Mouse (Mus musculus): ENCODE measurements at regions not wholly inside any gene's neighbourhood (a gene's known extent, or its start where the extent isn't known, plus 50 kb on each side); places are given as distances from the start of the nearest gene placed in this dataset.

DNA sequence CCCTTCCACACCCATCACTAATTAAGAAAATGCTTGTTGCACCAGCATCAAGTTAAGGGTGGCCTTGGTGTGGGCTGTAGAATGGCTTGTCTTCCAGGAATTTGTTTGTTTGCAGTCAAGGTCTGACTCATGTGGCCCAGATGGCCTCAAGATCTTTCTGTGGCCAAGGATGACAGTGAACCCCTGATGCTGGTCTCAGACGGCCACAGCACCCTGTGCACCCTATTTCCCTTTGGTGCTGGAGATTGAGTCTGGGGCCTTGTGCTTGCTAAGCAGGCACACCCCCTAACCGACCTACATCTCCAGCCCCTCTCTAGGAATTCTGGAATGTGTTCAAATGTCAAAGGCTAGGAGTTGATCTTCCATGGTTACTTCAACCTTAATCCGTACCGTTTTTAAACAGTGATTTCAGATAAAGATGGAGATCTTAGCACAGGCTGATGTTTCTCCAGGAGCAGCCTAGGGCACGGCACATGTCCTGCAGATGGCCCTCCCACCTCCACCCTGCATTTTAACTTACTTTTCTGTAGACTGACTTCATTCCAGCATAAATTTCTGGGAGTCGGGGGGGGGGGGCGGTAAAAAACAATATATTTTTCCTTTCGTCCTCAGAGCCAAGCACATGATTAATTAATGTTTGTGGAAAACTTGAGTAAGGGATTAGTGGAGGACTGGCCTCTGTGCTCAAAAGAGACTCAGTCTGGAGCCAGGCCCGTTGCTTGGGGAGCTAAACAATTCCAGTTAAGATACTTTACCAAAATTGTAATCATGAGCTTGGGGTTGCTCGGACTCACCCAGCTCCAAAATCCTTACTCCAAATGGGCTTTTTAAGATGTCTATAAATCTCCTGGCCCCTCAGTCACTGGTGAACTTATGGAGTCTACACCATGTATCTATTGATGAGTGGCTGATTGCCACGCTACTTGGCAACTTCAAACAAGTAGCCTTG lies 95.0 kb upstream of the Supt20 start:
- H3K27me3 ChIP-seq (replicated peaks; ENCODE audit: control insufficient read depth, insufficient read depth, low read length) = no peaks in the 10 kb centered on the region
- DNase-seq = no peak
- WGBS = 72% methylated on average over 11 of the region's 11 CpGs
- TF ChIP-seq CTCF (conservative IDR thresholded peaks at IDR 0.05; ENCODE audit: insufficient read depth, insufficient read length, low read depth, low read length) = no peak
- no peak for TF ChIP-seq POLR2A (IDR thresholded peaks at IDR 0.05; ENCODE audit: low read depth, low read length)
- H3K4me1 ChIP-seq (ENCODE audit: control insufficient read depth, insufficient read depth, low read length) = no peaks in the 10 kb centered on the region
- no peak overlapping the region for H3K27ac ChIP-seq (ENCODE audit: insufficient read depth, low read depth, low read length)
- H3K36me3 ChIP-seq (ENCODE audit: control insufficient read depth, insufficient read depth, low read length) = no peaks in the 10 kb centered on the region
- no peak overlapping the region for H3K4me3 ChIP-seq (ENCODE audit: insufficient read depth, low read depth, low read length)

DNA sequence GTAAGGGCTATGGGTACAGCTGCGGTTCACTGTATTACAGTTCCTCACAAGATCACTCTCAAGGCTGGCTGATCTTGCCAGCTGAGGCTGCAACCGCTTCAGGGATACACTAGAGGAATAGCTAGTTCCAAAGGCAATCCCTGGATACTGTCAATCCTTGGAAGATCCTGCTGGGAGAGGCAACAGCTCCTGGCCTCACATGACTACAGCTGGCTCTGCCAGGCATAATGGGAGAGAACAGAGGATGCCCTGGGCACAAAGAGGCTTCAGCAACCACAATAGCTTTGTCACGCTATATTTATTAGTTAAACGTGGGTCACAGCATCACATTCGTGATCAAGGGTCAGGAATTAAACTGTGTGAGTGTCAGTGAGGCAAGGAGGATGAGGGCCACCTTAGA lies 94.3 kb upstream of the Supt20 start:
- Histone ChIP-seq H3K4me1 (ENCODE audit: control insufficient read depth, insufficient read depth, low read length) (no peaks in the 10 kb centered on the region), H3K27ac (ENCODE audit: insufficient read depth, low read depth, low read length) (no peak overlapping the region), H3K36me3 (ENCODE audit: control insufficient read depth, insufficient read depth, low read length) (no peaks in the 10 kb centered on the region), H3K4me3 (ENCODE audit: insufficient read depth, low read depth, low read length) (no peak overlapping the region), H3K27me3 (replicated peaks; ENCODE audit: control insufficient read depth, insufficient read depth, low read length) (no peaks in the 10 kb centered on the region)
- DNase-seq = no peak
- TF ChIP-seq CTCF (conservative IDR thresholded peaks at IDR 0.05; ENCODE audit: insufficient read depth, insufficient read length, low read depth, low read length) (no peak), POLR2A (IDR thresholded peaks at IDR 0.05; ENCODE audit: low read depth, low read length) (no peak)
- WGBS = 82% methylated on average over 5 of the region's 5 CpGs

GRCm38 (mm10) chr3:54604705-54605379 lies 87.8 kb upstream of the Supt20 start:
- Histone ChIP-seq H3K4me1 (ENCODE audit: control insufficient read depth, insufficient read depth, low read length) (no peaks in the 10 kb centered on the region), H3K4me3 (ENCODE audit: insufficient read depth, low read depth, low read length) (no peak overlapping the region), H3K36me3 (ENCODE audit: control insufficient read depth, insufficient read depth, low read length) (no peaks in the 10 kb centered on the region), H3K27ac (ENCODE audit: insufficient read depth, low read depth, low read length) (no peak overlapping the region), H3K27me3 (replicated peaks; ENCODE audit: control insufficient read depth, insufficient read depth, low read length) (no peaks in the 10 kb centered on the region)
- TF ChIP-seq POLR2A (IDR thresholded peaks at IDR 0.05; ENCODE audit: low read depth, low read length) (no peak), CTCF (conservative IDR thresholded peaks at IDR 0.05; ENCODE audit: insufficient read depth, insufficient read length, low read depth, low read length) (no peak)
- WGBS = 63% methylated on average over 4 of the region's 4 CpGs
- no peak for DNase-seq

DNA sequence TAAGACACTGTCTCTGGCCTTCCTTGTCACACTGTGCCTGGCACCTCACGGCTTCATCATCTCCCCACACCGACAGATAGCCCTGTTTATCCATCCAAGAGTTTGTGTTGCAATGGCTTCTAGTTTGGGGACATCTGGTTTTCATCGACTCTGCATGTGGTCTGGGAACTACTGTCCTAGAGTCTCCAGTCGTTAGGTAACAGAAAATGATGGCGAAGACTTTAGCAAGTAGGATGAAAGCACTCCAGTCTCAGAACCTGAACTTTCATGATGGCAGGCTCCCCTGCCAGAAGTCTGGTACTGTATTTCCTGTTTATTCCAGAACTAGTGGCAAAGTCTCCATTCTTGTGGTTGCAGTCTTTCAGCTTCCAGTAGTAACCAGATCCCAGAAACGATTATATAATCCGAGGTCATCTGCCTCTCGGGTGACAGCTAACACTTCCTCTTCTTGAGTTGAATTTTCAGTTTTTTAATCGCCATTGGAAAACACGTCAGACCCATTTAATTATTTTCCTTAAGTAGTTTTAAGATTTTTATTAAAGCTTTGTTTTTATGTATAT lies 81.1 kb upstream of the Supt20 start:
- DNase-seq = no peak
- H3K4me3 ChIP-seq (ENCODE audit: insufficient read depth, low read depth, low read length) = no peak overlapping the region
- WGBS = 62% methylated on average over 10 of the region's 10 CpGs
- no peak overlapping the region for H3K27ac ChIP-seq (ENCODE audit: insufficient read depth, low read depth, low read length)
- H3K36me3 ChIP-seq (ENCODE audit: control insufficient read depth, insufficient read depth, low read length) = no peaks in the 10 kb centered on the region
- H3K27me3 ChIP-seq (replicated peaks; ENCODE audit: control insufficient read depth, insufficient read depth, low read length) = no peaks in the 10 kb centered on the region
- H3K4me1 ChIP-seq (ENCODE audit: control insufficient read depth, insufficient read depth, low read length) = no peaks in the 10 kb centered on the region
- TF ChIP-seq CTCF (conservative IDR thresholded peaks at IDR 0.05; ENCODE audit: insufficient read depth, insufficient read length, low read depth, low read length) = no peak
- TF ChIP-seq POLR2A (IDR thresholded peaks at IDR 0.05; ENCODE audit: low read depth, low read length) = no peak

DNA sequence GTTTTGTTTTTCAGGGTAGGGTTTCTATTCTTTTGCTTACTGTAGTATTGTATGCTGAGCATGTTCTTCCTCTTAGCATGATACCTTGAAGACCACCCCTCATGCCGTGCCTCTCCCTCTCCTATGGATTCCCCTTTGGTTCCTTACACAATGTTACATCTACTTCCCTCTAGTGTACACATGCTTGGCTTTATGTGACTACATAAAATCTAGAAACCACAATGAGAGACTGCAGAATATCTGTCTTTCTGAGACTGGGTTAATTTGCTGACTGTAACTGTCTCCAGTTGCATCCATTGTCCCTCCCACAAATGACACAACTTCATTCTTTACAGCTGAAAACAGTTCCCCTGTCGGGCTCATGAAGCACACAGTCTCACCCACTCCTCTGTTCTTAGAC lies 78.8 kb upstream of the Supt20 start:
- no peaks in the 10 kb centered on the region for H3K4me1 ChIP-seq (ENCODE audit: control insufficient read depth, insufficient read depth, low read length)
- no peak overlapping the region for H3K27ac ChIP-seq (ENCODE audit: insufficient read depth, low read depth, low read length)
- WGBS = 66% methylated on average over 2 of the region's 2 CpGs
- H3K36me3 ChIP-seq (ENCODE audit: control insufficient read depth, insufficient read depth, low read length) = no peaks in the 10 kb centered on the region
- no peak overlapping the region for H3K4me3 ChIP-seq (ENCODE audit: insufficient read depth, low read depth, low read length)
- DNase-seq = no peak
- no peak for TF ChIP-seq CTCF (conservative IDR thresholded peaks at IDR 0.05; ENCODE audit: insufficient read depth, insufficient read length, low read depth, low read length)
- TF ChIP-seq POLR2A (IDR thresholded peaks at IDR 0.05; ENCODE audit: low read depth, low read length) = no peak
- H3K27me3 ChIP-seq (replicated peaks; ENCODE audit: control insufficient read depth, insufficient read depth, low read length) = no peaks in the 10 kb centered on the region

DNA sequence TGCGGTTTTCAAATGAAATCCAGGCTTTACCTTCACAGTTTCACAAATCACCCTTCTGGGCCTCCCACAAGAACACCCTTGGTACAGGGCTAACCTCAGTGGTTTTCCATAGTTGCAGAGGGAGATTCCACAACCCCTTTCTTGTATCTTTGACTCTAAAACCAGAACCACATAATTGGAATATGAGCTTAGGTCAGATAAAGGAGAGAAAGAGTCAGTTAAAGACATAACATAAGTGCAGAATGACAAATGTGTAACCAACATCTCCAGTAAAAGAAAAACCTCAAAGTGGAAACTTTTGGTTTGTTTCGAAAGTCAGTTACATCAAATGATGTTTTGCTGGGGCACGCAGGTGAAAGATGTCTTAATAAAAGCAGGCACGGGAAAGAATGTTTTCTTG lies 75.3 kb upstream of the Supt20 start:
- DNase-seq = no peak
- no peak overlapping the region for H3K27ac ChIP-seq (ENCODE audit: insufficient read depth, low read depth, low read length)
- H3K36me3 ChIP-seq (ENCODE audit: control insufficient read depth, insufficient read depth, low read length) = no peaks in the 10 kb centered on the region
- H3K27me3 ChIP-seq (replicated peaks; ENCODE audit: control insufficient read depth, insufficient read depth, low read length) = no peaks in the 10 kb centered on the region
- WGBS = 94% methylated on average over 4 of the region's 4 CpGs
- no peaks in the 10 kb centered on the region for H3K4me1 ChIP-seq (ENCODE audit: control insufficient read depth, insufficient read depth, low read length)
- no peak for TF ChIP-seq POLR2A (IDR thresholded peaks at IDR 0.05; ENCODE audit: low read depth, low read length)
- no peak for TF ChIP-seq CTCF (conservative IDR thresholded peaks at IDR 0.05; ENCODE audit: insufficient read depth, insufficient read length, low read depth, low read length)
- H3K4me3 ChIP-seq (ENCODE audit: insufficient read depth, low read depth, low read length) = no peak overlapping the region

DNA sequence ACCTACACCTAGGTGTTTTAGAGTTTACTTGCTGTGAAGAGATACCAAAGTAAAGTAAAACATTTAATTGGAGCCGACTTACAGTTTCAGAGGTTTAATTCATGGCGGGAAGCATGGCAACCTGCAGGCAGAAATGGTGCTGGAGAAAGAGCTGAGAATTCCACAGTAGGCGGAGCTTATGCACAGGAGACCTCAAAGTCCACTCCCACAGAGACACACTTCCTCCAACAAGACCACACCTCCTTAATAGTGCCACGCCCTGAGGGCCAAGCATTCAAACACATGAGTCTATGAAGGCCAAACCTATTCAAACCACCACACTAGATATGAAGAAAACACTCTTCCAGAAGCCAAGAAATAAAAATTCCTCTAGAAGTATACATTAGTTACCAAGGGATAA lies 74.3 kb upstream of the Supt20 start:
- no peak for DNase-seq
- Histone ChIP-seq H3K27ac (ENCODE audit: insufficient read depth, low read depth, low read length) (no peak overlapping the region), H3K36me3 (ENCODE audit: control insufficient read depth, insufficient read depth, low read length) (no peaks in the 10 kb centered on the region), H3K4me3 (ENCODE audit: insufficient read depth, low read depth, low read length) (no peak overlapping the region), H3K27me3 (replicated peaks; ENCODE audit: control insufficient read depth, insufficient read depth, low read length) (no peaks in the 10 kb centered on the region), H3K4me1 (ENCODE audit: control insufficient read depth, insufficient read depth, low read length) (no peaks in the 10 kb centered on the region)
- 95% methylated on average over 4 of the region's 4 CpGs for WGBS
- TF ChIP-seq POLR2A (IDR thresholded peaks at IDR 0.05; ENCODE audit: low read depth, low read length) (no peak), CTCF (conservative IDR thresholded peaks at IDR 0.05; ENCODE audit: insufficient read depth, insufficient read length, low read depth, low read length) (no peak)
